Mouse (Mus musculus) layer of hippocampus, adult 8-10 months (tissue): Measurements from ENCODE around the gene Aplp2. TPM values are rescaled to one million over a fixed set of nuclear protein-coding genes. Genes with fewer than 3 reads are reported as not detected.

Source experiments
- DNase-seq, 2 experiments: peaks; one replicate each; pipeline ENCODE4 v3.0.0; 2022; ENCODE audit warnings: low spot score in 2 of 2
- total RNA-seq, 4 experiments: library from RNA; stranded (reverse); gene quantifications; 2 replicates each; pipeline ENCODE4 v1.2.4; 2022

The Aplp2 gene
- total RNA-seq, 4 experiments from 2014 or later: 453 to 504 (median 482) TPM

DNA sequence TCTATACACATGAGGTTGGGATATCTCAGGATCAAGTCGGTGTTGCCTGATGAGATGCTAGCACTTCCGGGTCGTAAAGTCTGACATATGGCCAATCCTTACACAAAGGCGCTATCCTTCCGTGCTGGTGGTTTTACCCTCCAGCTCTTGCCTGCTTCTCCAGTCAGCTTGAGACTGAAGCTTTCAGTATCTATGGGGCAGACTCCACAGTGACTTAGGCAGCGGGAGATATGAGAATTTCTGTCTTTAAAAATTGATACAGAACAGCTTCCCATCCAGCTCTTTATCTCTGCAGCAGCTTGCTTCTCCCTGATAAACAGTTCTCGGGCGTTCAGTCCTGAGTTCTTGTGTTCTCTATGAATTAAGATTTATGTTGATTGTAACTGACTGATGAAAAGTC lies 14.9 kb upstream of the Aplp2 start:
- DNase-seq: no peak

GRCm38 (mm10) chr9:31225808-31226207 lies 14.2 kb upstream of the Aplp2 start:
- DNase-seq: no peak

DNA sequence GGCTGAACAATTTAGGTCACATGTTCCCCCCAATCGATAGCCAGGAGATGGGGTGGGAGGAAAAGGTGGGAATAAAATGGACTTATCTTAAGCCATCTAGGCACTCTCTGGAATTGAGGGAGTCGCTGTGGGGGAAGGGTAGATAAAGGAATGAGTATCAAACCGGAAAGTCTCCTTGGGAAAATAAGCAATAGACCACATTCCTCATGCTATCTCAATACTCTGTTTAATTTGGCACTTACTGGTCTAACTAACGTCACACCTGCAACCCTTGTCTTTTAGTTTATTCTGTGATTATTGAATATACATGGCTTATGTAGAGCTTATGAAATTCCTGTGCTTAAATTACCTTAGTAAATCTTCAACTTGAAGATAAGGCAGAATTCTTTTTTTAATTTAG lies 11.9 kb upstream of the Aplp2 start:
- no peak for DNase-seq

DNA sequence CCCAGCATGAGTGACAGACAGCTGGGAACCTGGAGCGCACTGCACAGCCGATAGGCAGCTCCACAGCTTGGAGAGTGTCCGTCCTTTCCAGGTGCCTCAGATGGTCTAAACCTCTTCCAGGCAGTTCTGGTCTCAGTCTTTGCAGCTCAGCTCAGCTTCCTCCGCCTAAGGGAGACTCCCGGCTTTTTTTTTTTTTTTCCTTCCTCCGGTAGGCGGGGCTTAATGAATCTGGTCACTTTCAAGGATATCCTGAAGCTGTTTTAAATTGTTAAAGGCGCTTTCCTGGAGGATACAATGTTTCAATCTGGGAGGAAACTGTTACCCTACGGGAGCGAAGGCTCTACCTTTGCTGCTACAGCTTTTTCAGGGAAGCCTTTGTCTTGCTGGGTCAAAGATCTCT lies 9.6 kb upstream of the Aplp2 start:
- no peak for DNase-seq

- DNase-seq: no peak
Observed at GRCm38 (mm10) chr9:31217631-31218380, 6.2 kb upstream of the Aplp2 start.

DNA sequence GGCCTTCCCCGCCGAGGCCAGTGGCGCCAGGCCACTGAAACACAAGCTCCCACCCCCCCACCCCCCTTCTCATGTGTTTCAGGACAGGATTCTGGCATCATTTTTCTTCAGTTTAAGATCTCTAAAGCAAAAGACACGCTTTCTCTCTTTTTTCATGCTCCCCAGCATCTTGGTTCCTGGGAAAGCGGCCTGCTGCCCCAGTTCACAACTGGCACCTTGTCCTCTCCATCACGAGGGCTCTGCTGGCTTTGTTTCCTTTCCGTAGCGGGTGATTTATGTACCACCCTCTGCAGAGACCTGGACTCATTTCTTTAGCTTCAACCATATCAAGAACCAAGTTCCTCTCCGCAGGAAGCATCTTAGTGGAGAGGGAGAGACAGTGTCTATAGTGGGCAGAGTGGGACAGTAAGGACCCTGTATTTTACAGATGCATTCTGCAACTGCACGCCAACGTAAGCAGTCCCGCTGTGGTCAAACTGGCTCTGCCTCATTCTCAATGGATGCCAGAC lies 939 bp upstream of the Aplp2 start:
- DNase-seq: peak; percentile 12 to 23

DNA sequence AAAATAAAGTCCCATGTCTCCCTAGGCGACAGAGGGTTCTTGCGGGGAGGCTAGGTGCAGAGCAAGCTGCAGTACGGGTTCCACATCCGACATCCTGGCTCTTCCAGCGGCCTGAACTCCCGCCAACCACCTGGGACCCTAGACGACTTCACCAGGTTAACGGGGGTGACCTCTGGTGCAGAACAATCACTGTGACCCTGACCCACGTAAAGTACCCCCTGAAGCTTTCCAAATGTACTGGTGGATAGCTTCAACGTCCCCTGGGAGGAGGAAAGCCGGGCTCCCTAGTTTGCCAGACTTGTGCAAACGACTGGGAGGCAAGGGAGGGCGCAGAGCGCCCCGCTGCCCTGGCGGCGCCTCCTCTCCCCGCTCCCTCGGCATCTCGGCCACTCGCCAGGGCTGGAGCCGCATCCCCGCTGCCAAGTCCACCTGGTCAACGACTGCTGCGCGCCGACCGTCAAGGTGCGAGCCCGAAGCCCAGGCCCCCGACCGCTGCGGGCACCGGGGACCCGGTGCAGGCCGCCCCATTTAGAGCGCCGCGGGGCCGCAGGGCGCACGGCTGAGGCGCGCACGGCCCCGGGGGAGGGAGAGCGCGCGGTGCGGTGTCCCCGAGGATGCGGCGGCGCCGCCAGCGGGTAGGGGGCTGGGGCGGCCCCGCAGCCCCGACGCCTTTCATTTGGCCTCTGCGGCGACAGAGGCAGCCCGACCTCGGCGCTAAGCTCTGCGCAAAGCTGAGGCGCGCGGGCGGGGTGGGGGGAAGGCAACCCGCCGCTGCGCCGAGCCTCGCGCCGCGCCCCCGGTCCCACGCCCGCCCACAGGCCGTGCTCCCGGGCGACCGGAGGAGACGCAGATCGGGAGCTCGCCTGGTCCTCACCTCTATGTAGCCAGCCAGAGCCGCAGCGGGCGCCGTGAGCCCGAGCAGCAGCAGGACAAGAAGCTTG lies 596 bp downstream of the Aplp2 start:
- DNase-seq: no peak

GRCm38 (mm10) chr9:31210163-31210562 lies 1.5 kb downstream of the Aplp2 start:
- DNase-seq: no peak

- no peak for DNase-seq
Observed at GRCm38 (mm10) chr9:31209502-31209901, 2.1 kb downstream of the Aplp2 start.

- no peak for DNase-seq
Observed at GRCm38 (mm10) chr9:31207732-31208131, 3.9 kb downstream of the Aplp2 start.

GRCm38 (mm10) chr9:31204722-31205121 lies 6.9 kb downstream of the Aplp2 start:
- DNase-seq: no peak

DNA sequence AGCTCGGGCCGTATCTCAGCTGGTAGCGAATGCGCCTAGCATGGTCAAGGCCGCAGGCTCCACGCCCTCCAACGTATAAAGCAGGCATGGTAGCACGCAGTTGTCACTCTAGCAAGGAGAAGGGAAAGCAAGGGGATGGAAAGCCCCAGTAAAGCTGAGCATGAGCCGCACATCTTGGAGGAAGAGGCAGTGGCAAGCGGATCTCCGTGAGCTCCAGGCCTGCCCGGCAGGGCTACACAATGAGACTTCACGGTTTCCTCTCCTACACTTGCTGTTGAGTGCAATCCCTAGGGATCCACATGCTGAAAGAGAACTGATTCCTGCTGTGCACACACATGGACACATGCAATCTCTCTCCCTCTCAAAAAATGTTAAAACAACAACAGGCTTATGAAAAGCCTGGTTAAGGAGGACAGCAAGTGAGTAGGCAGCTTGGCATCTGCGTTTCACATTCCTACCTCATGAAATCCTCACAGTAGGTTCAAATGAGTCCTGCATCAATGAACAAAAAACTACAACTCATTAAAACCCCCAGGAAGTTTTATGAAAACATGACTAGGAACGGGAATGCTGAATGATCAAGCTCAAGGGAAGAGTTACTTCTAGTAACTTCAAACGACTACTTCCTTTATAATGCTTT lies 7.9 kb downstream of the Aplp2 start:
- DNase-seq: peak; percentile 38 to 41

DNA sequence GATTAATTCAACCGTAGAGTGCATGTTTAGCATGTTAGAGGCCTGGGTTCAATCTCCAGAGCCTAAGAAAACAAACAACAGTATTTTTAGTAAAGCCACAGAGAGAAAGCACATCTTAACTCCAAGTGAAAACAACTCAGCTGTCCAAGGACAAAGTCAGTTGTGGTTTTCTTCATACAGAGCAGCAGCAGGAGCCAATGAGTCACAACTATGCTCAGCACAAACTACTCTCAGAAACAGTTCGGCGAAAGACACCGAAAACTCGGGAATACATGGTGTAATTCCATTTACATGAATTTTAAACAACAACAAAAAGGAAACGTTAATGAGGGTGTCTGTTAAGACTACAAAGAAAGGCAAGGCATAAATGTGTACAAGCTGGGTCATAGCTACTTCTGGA lies 8.5 kb downstream of the Aplp2 start:
- no peak for DNase-seq

DNA sequence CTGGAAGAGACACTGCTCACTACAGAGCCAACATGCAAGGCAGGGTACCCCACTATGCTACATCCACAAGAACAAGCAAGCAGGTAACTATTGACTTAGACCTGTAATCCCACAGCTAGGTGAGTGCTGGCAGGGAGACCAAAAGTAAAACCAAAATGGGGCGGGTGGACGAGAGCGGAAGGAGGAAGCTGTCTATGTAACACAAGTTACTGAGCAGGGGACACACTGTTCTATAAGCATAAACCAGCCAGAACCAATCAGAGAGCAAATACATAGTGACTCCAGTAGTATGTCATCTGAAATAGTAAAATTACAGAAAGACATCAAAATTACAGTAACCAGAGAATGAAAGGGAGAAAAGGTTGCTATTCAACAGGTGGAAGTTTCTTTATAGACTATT lies 13.0 kb downstream of the Aplp2 start:
- no peak for DNase-seq

GRCm38 (mm10) chr9:31197782-31198181 lies 13.8 kb downstream of the Aplp2 start:
- no peak for DNase-seq

DNA sequence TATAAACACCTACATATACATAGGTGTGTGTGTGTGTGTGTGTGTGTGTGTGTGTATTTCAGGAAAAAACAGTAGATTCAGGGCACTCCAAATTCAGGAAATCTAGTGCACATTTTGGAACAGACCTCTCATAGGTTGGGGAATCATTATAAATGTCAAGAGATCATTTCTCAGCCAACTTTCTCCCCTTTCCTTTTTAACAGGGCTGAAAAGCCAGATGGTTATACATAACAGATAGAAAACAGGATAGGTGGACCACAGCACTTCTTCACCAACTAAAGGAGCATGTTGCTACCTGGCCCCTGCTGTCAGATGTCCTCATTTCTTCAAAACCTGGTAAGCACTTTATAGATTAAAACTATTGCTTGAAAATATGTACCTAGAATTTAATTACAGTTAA lies 14.9 kb downstream of the Aplp2 start:
- DNase-seq: no peak

- no peak for DNase-seq
Observed at GRCm38 (mm10) chr9:31195573-31195972, 16.0 kb downstream of the Aplp2 start.

GRCm38 (mm10) chr9:31192378-31192777 lies 19.2 kb downstream of the Aplp2 start:
- DNase-seq: no peak

GRCm38 (mm10) chr9:31191543-31191942 lies 20.1 kb downstream of the Aplp2 start:
- DNase-seq: no peak

DNA sequence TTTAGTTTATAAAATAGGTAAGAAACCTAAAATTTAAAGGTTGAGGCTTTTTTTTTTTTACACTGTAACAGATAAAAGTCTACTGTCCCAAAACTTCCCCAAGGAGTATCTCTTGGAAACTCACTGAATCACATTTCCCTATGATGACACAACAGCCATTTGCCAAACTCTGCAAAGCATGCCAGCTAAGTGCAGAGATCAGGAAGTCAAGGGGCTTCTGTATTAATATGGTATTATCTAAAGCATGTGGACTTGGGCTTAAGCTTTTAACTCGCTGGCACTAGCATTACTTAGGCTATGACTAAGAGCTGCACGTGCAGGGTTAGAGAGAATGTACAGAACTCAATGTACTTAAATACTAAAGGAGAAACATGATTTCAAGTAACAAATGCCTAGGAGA lies 22.4 kb downstream of the Aplp2 start:
- DNase-seq: no peak

DNA sequence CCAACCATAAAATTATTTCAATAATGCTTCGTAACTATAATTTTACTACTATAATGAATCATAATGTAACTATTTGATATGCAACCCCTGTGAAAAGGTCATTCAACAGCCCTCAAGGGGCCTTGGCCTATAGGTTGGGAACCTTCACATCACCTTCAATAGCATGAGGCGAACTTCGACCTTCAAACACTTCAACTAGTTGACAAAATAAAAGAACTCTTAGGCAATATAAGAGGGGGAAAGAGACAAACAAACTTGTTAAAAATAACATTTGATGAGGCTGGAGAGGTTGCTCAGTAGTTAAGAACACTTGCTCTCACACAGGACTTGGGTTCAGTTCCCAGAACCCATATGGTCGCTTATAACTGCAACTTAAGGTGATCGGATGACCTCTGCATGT lies 27.2 kb downstream of the Aplp2 start:
- no peak for DNase-seq

- DNase-seq: no peak
Observed at GRCm38 (mm10) chr9:31183061-31183460, 28.6 kb downstream of the Aplp2 start.
